Mouse (Mus musculus): ENCODE data around the gene Gm26938. TPM values are rescaled to one million over a fixed set of nuclear protein-coding genes. Genes with fewer than 3 reads are reported as not detected.
A peak's percentile ranks its signal among the peaks of the same experiment; 100 is the strongest.

The Gm26938 gene
- total RNA-seq, 2 experiments from 2014 or later: not detected

DNA sequence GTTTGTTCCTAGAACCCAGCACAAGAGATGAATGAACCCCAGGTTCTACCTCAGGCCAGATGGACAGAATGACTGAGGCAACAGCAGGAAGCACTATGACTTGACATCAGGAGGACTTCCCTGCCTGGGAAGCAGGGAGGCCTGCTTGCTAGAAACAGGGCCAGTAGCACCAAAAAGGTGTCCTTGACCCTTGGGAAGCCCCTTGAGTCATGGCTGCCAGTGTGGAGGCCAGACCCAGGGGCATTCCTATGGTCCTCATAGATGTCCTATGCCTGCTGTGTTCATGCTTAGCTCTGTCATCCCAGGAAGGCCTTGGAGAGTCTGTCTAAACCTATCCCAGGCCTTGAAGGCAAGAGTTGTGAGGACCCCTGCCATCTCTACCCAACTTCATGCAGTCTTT is 9.8 kb downstream of the Gm26938 start:
- DNase-seq (ENCODE audit: low spot score in 2 of 2): no peak

DNA sequence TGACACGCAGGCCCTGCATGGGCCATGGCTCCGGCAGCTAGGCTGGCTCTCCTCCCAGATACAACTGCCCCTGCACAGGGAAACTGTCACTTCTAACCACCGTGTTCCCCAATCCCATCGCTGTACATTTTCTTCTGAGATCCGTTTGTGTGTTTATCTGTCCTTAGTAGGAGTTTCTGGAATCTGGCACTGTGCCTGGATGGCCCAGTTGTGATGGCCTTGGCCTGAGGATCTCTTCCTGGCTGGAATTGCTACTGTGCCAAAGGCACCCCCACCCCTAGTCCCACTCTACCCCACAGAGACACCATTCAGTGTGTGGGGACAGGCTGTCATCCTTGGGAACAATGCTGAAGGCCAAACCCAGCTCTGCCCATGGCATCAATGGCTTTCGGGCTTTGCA is 10.2 kb downstream of the Gm26938 start:
- no peak for DNase-seq (ENCODE audit: low spot score in 2 of 2)

DNA sequence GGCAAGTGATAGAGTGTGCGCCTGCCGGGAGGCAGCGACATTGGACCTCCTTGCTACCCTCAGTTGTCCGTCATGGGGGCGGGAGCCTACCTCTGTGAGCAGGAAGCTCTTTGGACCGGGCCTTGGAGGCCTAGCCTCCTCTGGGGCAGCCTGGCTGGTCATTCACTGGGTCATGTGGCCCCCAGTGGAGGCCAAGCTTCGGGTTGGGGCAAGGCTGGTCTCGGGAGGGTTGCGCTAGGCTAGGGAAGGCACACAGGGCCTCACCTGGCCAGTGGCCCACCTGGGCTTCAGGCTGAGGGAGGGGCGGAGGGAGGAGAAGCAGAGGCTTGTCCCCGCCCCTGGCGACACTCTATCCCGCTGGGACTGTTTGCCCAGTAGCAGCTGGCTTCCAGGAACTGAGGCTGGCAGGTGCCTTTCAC is 12.2 kb downstream of the Gm26938 start:
- no peak for DNase-seq (ENCODE audit: low spot score in 2 of 2)

DNA sequence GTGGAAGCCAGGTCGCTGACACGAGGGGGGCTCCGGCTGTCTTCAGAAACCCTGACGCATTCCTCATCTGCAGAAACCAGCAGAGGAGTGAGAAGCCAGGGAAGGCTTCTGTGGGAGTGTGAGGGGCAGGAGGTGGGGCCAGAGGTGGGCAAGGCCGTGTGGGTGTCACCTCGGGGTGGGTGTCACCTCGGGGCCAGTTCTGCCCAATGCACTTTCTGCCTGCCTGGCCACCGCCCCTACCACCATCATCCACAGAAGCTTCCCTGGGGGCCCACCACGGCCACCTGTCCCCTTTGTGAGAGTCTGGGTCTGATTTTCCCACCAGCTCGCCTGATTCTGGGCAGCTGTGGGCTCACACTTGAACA is 13.1 kb downstream of the Gm26938 start:
- DNase-seq (ENCODE audit: low spot score in 2 of 2): no peak

- DNase-seq (ENCODE audit: low spot score in 2 of 2): no peak
These were observed 13.6 kb downstream of the Gm26938 start for GRCm38 (mm10) chr5:139812398-139813125.

GRCm38 (mm10) chr5:139811677-139812397 is 14.4 kb downstream of the Gm26938 start:
- no peak for DNase-seq (ENCODE audit: low spot score in 2 of 2)

DNA sequence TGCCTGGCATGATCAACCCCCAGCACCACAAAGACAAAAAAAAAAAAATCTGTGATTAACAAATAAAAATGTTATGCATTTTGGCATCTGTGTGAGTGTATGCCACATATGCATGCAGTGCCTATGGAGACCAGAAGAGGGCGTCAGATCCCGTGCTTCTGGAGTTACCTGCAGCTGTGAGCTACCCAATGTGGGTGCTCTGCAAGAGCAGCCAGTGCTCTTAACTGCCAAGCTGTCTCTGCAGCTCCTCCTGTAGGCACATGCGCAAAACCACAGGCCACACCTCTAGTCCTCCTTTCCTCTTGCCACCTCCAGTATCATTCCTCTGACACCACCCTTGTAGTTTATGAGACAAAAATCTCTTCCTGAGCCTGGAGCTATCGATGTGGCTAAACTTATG is 16.8 kb downstream of the Gm26938 start:
- DNase-seq (ENCODE audit: low spot score in 2 of 2): no peak

DNA sequence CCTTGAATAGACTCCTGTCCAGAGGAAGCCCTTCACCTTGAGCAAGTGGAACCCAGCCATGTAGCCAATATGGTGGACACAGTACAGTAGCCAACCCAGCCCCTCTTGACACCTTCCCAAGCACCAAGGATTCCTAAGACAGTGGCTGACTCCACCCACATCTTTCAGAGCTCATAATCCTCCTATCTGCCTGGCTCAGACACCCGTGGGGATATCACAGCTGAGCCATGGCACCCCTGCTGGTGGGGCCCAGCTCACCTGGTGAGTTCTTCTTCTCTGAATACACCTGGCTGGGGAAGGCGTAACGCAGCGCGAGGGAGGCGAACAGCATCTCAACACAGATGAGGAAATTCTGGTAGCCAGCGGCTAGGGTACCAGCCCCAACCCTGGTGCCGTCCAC is 20.3 kb downstream of the Gm26938 start:
- DNase-seq (ENCODE audit: low spot score in 2 of 2): no peak

GRCm38 (mm10) chr5:139804573-139805111 is 21.6 kb downstream of the Gm26938 start:
- no peak for DNase-seq (ENCODE audit: low spot score in 2 of 2)

DNA sequence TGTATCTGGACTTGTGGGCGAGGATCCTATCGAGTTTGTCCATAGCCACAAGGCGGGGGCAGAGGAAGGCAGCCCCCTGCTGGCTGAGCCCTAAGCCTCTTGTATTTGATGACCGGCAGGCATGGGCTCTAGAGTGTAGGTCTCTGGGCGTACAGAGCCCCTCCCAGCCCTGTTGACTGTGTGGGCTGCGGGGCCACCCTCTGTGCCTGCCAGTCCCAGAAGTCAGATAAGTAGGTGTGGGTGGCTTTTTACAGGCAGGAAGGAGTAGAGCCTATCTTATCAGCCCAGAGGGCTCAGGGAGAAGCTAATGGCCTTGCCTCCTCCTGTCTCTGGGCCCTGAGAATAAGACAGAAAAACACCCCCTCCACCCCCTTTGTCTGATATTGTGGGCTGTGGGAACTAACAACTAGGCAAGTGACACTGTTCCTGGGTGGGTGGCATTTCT is 22.1 kb downstream of the Gm26938 start:
- DNase-seq (ENCODE audit: low spot score in 2 of 2): no peak

GRCm38 (mm10) chr5:139803601-139804102 is 22.6 kb downstream of the Gm26938 start:
- DNase-seq (ENCODE audit: low spot score in 2 of 2): peak in 1 of 2 experiments; percentile 33

GRCm38 (mm10) chr5:139803165-139803564 is 23.0 kb downstream of the Gm26938 start:
- no peak for DNase-seq (ENCODE audit: low spot score in 2 of 2)

GRCm38 (mm10) chr5:139801880-139802279 is 24.3 kb downstream of the Gm26938 start:
- no peak for DNase-seq (ENCODE audit: low spot score in 2 of 2)

- no peak for DNase-seq (ENCODE audit: low spot score in 2 of 2)
These were observed 25.0 kb downstream of the Gm26938 start for GRCm38 (mm10) chr5:139801231-139801630.

- no peak for DNase-seq (ENCODE audit: low spot score in 2 of 2)
These were observed 26.2 kb downstream of the Gm26938 start for GRCm38 (mm10) chr5:139799801-139800590.

GRCm38 (mm10) chr5:139799041-139799440 is 27.2 kb downstream of the Gm26938 start:
- DNase-seq (ENCODE audit: low spot score in 2 of 2): no peak

GRCm38 (mm10) chr5:139798168-139798900 is 27.9 kb downstream of the Gm26938 start:
- DNase-seq (ENCODE audit: low spot score in 2 of 2): no peak

DNA sequence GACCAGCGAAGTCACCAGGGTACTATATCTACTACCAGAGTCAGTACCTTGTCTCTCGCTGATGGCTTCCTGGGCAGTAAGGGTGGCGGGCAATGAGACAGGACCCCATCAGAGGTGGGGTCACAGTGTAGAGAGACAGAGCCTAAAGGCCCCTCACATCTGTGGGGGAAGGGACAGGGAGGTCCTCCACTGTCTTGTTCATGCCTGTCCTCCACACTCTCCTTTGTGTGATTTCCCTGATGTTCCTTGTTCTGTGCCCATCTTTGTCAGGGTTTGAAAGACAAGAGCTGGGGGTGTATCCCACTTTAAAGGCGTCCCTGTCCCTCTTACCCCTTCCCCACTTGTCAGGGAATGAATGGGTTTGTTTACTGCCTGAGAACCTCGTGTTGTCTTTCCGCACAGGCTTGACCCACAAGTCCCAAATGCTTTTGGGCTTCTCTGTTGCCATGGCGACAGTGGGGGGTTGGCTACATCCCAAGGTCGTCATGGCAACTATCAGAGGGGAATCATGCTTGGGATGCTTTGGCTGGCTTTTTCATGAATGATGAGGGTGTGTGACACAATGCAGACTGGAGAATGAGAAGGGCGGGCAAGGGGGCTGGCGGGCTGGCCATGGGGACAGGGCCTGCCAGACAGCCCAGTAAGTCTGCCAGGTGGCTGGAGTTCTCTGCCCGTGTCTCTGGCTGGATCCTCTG is 28.6 kb downstream of the Gm26938 start:
- DNase-seq (ENCODE audit: low spot score in 2 of 2): peak; percentile 86 to 92

- DNase-seq (ENCODE audit: low spot score in 2 of 2): peak in 1 of 2 experiments; percentile 36
These were observed 29.3 kb downstream of the Gm26938 start for GRCm38 (mm10) chr5:139796900-139797299.
